Mouse (Mus musculus) heart, embryonic 13.5 days (tissue): ENCODE measurements around the gene Tmem223. TPM values are rescaled to one million over a fixed set of nuclear protein-coding genes. Genes with fewer than 3 reads are reported as not detected.
"Not testable (repeated sequence)": the region's sequence is repeated elsewhere in the genome, so short reads cannot be mapped to it uniquely, and the experiment has no call there.

Source experiments
- ATAC-seq: fragments of 200-750 bp; cut with Nextera tagmentation; 2 replicates; pipeline ENCODE4 v1.8.0; 2017; ENCODE audit warnings: moderate TSS enrichment; ENCODE audit not compliant: insufficient number of reproducible peaks, low FRiP score, low TSS enrichment; ENCODE audit errors: extremely low read depth
- H3K27ac ChIP-seq: fragments of 300-500 bp; sonication (generic); replicated peaks from 2 replicates; pipeline ENCODE4 v1.5.1; 2015; ENCODE audit warnings: moderate library complexity, mild to moderate bottlenecking, inconsistent platforms
- H3K27me3 ChIP-seq: fragments of 300-500 bp; sonication (generic); replicated peaks from 2 replicates; pipeline ENCODE4 v1.6.1; 2015; ENCODE audit warnings: mild to moderate bottlenecking, inconsistent platforms
- H3K36me3 ChIP-seq: fragments of 300-500 bp; sonication (generic); 2 replicates; pipeline ENCODE4 v1.6.1; 2015; ENCODE audit warnings: mild to moderate bottlenecking, inconsistent platforms
- H3K4me1 ChIP-seq: fragments of 300-500 bp; sonication (generic); 2 replicates; pipeline ENCODE4 v1.6.1; 2015; ENCODE audit warnings: inconsistent platforms
- H3K4me2 ChIP-seq: fragments of 300-500 bp; sonication (generic); 2 replicates; pipeline ENCODE4 v1.6.1; 2015; ENCODE audit warnings: inconsistent platforms, mild to moderate bottlenecking, moderate library complexity
- H3K4me3 ChIP-seq: fragments of 300-500 bp; sonication (generic); 2 replicates; pipeline ENCODE4 v1.5.1; 2015; ENCODE audit warnings: moderate library complexity, mild to moderate bottlenecking, inconsistent platforms
- H3K9ac ChIP-seq: fragments of 300-500 bp; sonication (generic); 2 replicates; pipeline ENCODE4 v1.6.1; 2015; ENCODE audit warnings: inconsistent platforms, mild to moderate bottlenecking, moderate library complexity
- H3K9me3 ChIP-seq: fragments of 300-500 bp; sonication (generic); 2 replicates; pipeline ENCODE4 v1.6.1; 2016; ENCODE audit warnings: inconsistent platforms
- WGBS: fragments of 180-500 bp; shearing (Covaris S2); methylation state at CpG from one replicate; pipeline ENCODE4 v1.1.7; 2015; ENCODE audit warnings: mixed read lengths; 5-methylcytosine and 5-hydroxymethylcytosine counted together
- polyA plus RNA-seq: library from polyadenylated mRNA; unstranded; fragments of >200 nt; fragmentation: Nextera tagmentation; extraction: Ambion mirVana; gene quantifications from 2 replicates; pipeline ENCODE4 v1.2.1, GENCODE M21; 2015

The Tmem223 gene
- polyA plus RNA-seq, 1 experiment from 2014 or later = 154 TPM

DNA sequence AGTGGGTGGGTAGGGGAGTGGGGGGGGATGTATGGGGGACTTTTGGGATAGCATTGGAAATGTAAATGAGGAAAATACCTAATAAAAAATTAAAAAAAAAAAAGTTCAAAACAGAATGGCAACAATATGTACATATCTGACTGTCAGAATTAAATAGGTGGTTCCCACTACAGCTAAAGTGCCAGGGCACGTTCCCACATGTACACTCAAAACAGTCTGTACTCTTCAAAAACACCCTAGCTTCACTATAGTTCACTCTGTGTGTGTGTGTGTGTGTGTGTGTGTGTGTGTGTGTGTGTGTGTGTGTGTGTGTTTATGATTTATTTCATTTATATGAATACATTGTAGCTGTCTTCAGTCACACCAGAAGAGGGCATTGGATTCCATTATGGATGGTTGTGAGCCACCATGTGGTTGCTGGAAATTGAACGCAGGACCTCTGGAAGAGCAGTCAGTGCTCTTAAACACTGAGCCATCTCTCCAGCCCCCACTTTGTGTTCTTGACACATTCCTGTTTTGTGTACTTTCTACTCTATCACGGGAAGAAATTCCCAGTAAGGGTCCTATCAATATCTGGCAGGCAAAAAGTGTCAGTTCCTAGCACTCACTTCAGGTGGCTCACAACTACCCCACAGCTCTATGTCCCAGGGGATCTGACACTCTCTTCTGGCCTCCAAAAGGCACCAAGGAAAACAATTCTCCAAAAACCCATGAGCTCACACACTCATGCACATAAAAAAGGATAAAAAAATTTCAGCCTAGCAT, 42.3 kb upstream of the Tmem223 start:
- peaks cover 27% of the 10 kb centered on the region for H3K4me1 ChIP-seq
- H3K27me3 ChIP-seq, H3K4me3 ChIP-seq, H3K9ac ChIP-seq, ATAC-seq, H3K4me2 ChIP-seq, H3K27ac ChIP-seq, H3K9me3 ChIP-seq: not testable (repeated sequence)
- H3K36me3 ChIP-seq = peaks cover 33% of the 10 kb centered on the region
- 53% methylated on average over 3 of the region's 3 CpGs for WGBS

- Histone ChIP-seq H3K4me3 (no peak overlapping the region), H3K9ac (no peak overlapping the region), H3K4me2 (no peak overlapping the region), H3K9me3 (no peaks in the 10 kb centered on the region), H3K36me3 (peaks cover 18% of the 10 kb centered on the region), H3K4me1 (peaks cover 9% of the 10 kb centered on the region), H3K27me3 (0 out of 2 replicates have a peak, but pooled peaks cover 4% of the 10 kb centered on the region), H3K27ac (no peak overlapping the region)
- no peak for ATAC-seq
- 55% methylated on average over 3 of the region's 3 CpGs for WGBS
Measured at GRCm38 (mm10) chr19:8734334-8734733, 36.5 kb upstream of the Tmem223 start.

- peak within 1 kb of the TSS; percentile 74 for H3K27ac ChIP-seq
- no peaks in the 10 kb centered on the region for H3K9me3 ChIP-seq
- peaks cover 30% of the 10 kb centered on the region for H3K36me3 ChIP-seq
- peak within 1 kb of the TSS; percentile 96 for H3K4me3 ChIP-seq
- under 1% methylated on average over 32 of the region's 32 CpGs for WGBS
- ATAC-seq = peak; percentile 80
- peak within 1 kb of the TSS; percentile 93 for H3K4me2 ChIP-seq
- H3K27me3 ChIP-seq = 0 out of 2 replicates have a peak, but pooled peaks cover 4% of the 10 kb centered on the region
- H3K9ac ChIP-seq = peak within 1 kb of the TSS; percentile 92
- peaks cover 13% of the 10 kb centered on the region for H3K4me1 ChIP-seq
Measured at GRCm38 (mm10) chr19:8735389-8736159, 35.2 kb upstream of the Tmem223 start, which contains the start of gene Wdr74. Gene Wdr74 (plus strand): TSS chr19:8735827.

DNA sequence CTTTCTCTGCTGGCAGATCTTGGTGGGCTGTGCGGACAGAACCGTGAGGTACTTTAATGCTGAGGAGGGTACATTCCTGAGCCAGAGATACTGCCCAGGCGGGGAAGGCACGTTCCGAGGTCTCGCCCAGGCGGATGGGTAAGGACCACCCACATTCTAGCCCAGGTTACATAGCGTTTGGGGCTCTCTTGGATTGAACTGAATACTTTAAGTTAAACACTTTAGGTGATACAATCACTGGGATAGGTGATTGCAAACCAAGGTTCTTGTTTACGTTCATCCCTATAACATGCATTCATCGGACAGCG, 34.7 kb upstream of the Tmem223 start:
- peaks cover 18% of the 10 kb centered on the region for H3K4me1 ChIP-seq

DNA sequence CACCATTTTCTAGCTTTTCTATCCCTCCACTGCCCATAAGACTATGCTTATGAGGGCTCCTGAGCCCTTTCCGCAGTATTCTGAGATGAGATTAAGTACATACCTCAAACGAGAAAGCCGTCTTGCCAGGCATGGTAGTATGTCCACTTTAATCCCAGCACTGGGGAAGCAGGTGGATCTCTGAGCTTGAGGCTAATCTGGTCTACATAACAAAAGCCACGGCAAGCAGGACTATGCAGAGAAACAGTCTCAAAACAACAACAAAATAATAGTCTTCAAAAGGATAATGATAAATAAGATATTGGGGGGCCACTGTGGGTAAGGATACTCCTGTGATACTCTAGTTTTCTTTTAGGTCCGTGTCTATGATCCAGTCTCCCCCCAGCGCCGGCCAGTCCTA, 31.9 kb upstream of the Tmem223 start:
- H3K9me3 ChIP-seq = no peaks in the 10 kb centered on the region
- 89% methylated on average over 7 of the region's 7 CpGs for WGBS
- ATAC-seq = no peak
- no peak overlapping the region for H3K27ac ChIP-seq
- H3K4me1 ChIP-seq = peaks cover 34% of the 10 kb centered on the region
- H3K4me3 ChIP-seq = no peak overlapping the region
- H3K36me3 ChIP-seq = peaks cover 46% of the 10 kb centered on the region
- no peaks in the 10 kb centered on the region for H3K27me3 ChIP-seq
- H3K9ac ChIP-seq = no peak overlapping the region
- H3K4me2 ChIP-seq = no peak overlapping the region

More for the DNA sequence above, 34.7 kb upstream of the Tmem223 start:
- peak overlapping the region; percentile 92 for H3K9ac ChIP-seq
- H3K9me3 ChIP-seq = no peaks in the 10 kb centered on the region
- WGBS = 2% methylated on average over 11 of the region's 11 CpGs
- peak overlapping the region; percentile 71 for H3K27ac ChIP-seq
- 0 out of 2 replicates have a peak, but pooled peaks cover 4% of the 10 kb centered on the region for H3K27me3 ChIP-seq
- ATAC-seq = peak; percentile 12; the same call in 1 of the 2 replicates
- H3K36me3 ChIP-seq = peaks cover 33% of the 10 kb centered on the region
- H3K4me3 ChIP-seq = peak overlapping the region; percentile 96
- H3K4me2 ChIP-seq = peak overlapping the region; percentile 93

DNA sequence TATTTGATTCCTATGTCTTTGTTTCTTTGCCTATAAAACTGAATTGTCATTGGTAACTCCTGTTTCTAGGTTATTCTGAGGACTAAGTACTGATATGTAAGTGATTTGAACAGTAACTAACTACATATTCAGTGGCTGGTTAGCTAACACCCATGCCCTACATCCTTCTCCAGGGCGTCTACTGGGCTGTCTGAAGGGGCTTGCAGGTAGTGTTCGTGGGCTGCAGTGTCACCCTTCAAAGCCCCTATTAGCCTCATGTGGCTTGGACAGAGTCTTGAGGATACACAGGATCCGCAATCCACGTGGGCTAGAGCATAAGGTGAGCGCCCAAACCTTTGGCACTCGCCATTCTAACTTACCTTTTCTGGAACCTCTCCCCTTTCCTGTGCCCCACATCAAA, 31.1 kb upstream of the Tmem223 start:
- peaks cover 53% of the 10 kb centered on the region for H3K36me3 ChIP-seq
- H3K9ac ChIP-seq = no peak overlapping the region
- ATAC-seq = no peak
- peaks cover 34% of the 10 kb centered on the region for H3K4me1 ChIP-seq
- no peak overlapping the region for H3K27ac ChIP-seq
- 89% methylated on average over 6 of the region's 6 CpGs for WGBS
- no peak overlapping the region for H3K4me3 ChIP-seq
- no peaks in the 10 kb centered on the region for H3K27me3 ChIP-seq
- H3K4me2 ChIP-seq = no peak overlapping the region
- H3K9me3 ChIP-seq = no peaks in the 10 kb centered on the region

- ATAC-seq = no peak
- Histone ChIP-seq H3K9ac (peak within 1 kb of the TSS; percentile 97), H3K27me3 (no peaks in the 10 kb centered on the region), H3K9me3 (no peaks in the 10 kb centered on the region), H3K4me2 (peak within 1 kb of the TSS; percentile 100), H3K27ac (peak within 1 kb of the TSS; percentile 98), H3K4me1 (peaks cover 30% of the 10 kb centered on the region), H3K4me3 (peak within 1 kb of the TSS; percentile 98), H3K36me3 (peaks cover 63% of the 10 kb centered on the region)
- 67% methylated on average over 14 of the region's 14 CpGs for WGBS
Measured at GRCm38 (mm10) chr19:8740603-8741002, 30.2 kb upstream of the Tmem223 start, which contains the start of gene 1700092M07Rik. Gene 1700092M07Rik (plus strand): TSS chr19:8740718.

GRCm38 (mm10) chr19:8741243-8741869, 29.4 kb upstream of the Tmem223 start, which contains the start of gene Stx5a:
Gene Stx5a (plus strand): TSS chr19:8741413.
- Histone ChIP-seq H3K27me3 (no peaks in the 10 kb centered on the region), H3K4me1 (peaks cover 30% of the 10 kb centered on the region), H3K27ac (peak within 1 kb of the TSS; percentile 98), H3K36me3 (peaks cover 71% of the 10 kb centered on the region), H3K4me3 (peak within 1 kb of the TSS; percentile 98), H3K9ac (peak within 1 kb of the TSS; percentile 97), H3K4me2 (peak within 1 kb of the TSS; percentile 100), H3K9me3 (no peaks in the 10 kb centered on the region)
- under 1% methylated on average over 36 of the region's 36 CpGs for WGBS
- ATAC-seq = peak; percentile 95

DNA sequence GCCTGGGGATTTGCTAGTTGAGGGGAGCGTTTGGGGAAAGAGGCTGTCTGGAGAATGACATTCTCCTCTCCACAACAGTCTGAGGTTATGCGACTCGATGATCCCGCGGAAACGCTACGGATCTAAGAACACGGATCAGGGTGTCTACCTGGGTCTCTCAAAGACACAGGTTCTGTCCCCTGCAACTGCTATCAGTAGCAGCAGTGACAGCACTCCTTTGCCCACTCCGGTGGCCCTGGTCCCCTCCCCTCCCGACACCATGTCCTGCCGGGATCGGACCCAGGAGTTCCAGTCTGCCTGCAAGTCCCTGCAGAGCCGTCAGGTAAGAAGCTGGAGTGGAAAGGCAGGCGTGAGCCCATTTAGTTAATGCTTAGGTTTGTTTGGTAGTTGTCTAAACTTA, 28.6 kb upstream of the Tmem223 start:
- WGBS = 12% methylated on average over 14 of the region's 14 CpGs
- H3K27ac ChIP-seq = peak overlapping the region; percentile 98
- no peaks in the 10 kb centered on the region for H3K27me3 ChIP-seq
- no peak for ATAC-seq
- H3K4me2 ChIP-seq = peak overlapping the region; percentile 100
- peak overlapping the region; percentile 97 for H3K9ac ChIP-seq
- H3K4me3 ChIP-seq = peak overlapping the region; percentile 98
- peaks cover 25% of the 10 kb centered on the region for H3K4me1 ChIP-seq
- H3K36me3 ChIP-seq = peaks cover 79% of the 10 kb centered on the region
- H3K9me3 ChIP-seq = no peaks in the 10 kb centered on the region

GRCm38 (mm10) chr19:8745382-8745781, 25.4 kb upstream of the Tmem223 start:
- 90% methylated on average over 1 of the region's 1 CpGs for WGBS
- Histone ChIP-seq H3K4me3 (no peak overlapping the region), H3K27me3 (no peaks in the 10 kb centered on the region), H3K9ac (no peak overlapping the region), H3K9me3 (no peaks in the 10 kb centered on the region), H3K4me1 (peaks cover 23% of the 10 kb centered on the region), H3K36me3 (peaks cover 83% of the 10 kb centered on the region), H3K4me2 (no peak overlapping the region), H3K27ac (no peak overlapping the region)
- no peak for ATAC-seq

- H3K4me1 ChIP-seq = peaks cover 13% of the 10 kb centered on the region
- H3K36me3 ChIP-seq = peaks cover 98% of the 10 kb centered on the region
- H3K9ac ChIP-seq = no peak overlapping the region
- no peak overlapping the region for H3K4me3 ChIP-seq
- 68% methylated on average over 2 of the region's 2 CpGs for WGBS
- ATAC-seq = no peak
- H3K4me2 ChIP-seq = no peak overlapping the region
- no peak overlapping the region for H3K27ac ChIP-seq
- no peaks in the 10 kb centered on the region for H3K9me3 ChIP-seq
- H3K27me3 ChIP-seq = no peaks in the 10 kb centered on the region
Measured at GRCm38 (mm10) chr19:8747368-8747767, 23.4 kb upstream of the Tmem223 start.
